Mouse (Mus musculus) spleen, adult 2 months (tissue): ENCODE results near the gene Pamr1.

Experiments used
- CTCF ChIP-seq: fragments of 200-500 bp; IDR thresholded peaks from 2 replicates; pipeline ENCODE4 v1.5.1; 2011; ENCODE audit warnings: mild to moderate bottlenecking, inconsistent platforms; ENCODE audit not compliant: insufficient read depth, insufficient read length, insufficient replicate concordance; ENCODE audit errors: extremely low read depth
- POLR2A ChIP-seq: fragments of 200-500 bp; IDR thresholded peaks from 2 replicates; pipeline ENCODE4 v1.6.1; 2011; ENCODE audit warnings: low read depth, low read length, inconsistent platforms

- no peak for TF ChIP-seq CTCF
- no peak for TF ChIP-seq POLR2A
Observed at GRCm38 (mm10) chr2:102681351-102681750, 131.5 kb downstream of the Pamr1 start.
